Mouse (Mus musculus) left cerebral cortex, postnatal 25 days (tissue): ENCODE results near the gene Ifit3. TPM values are rescaled to one million over a fixed set of nuclear protein-coding genes. Genes with fewer than 3 reads are reported as not detected.
"Not testable (repeated sequence)": the region's sequence is repeated elsewhere in the genome, so short reads cannot be mapped to it uniquely, and the experiment has no call there.

Experiments
- DNase-seq, 2 experiments: peaks; one replicate each; pipeline ENCODE4 v3.0.0; 2022; ENCODE audit warnings: low spot score in 2 of 2, mixed read lengths in 1 of 2
- intact Hi-C: fragments of 180-260 bp; cut with DNase I; formaldehyde crosslinking; loops from one replicate; pipeline ENCODE4 v1.15.1; 2025
- total RNA-seq, 2 experiments: library from RNA; stranded (reverse); gene quantifications; 2 replicates each; pipeline ENCODE4 v1.2.3; 2021

Ifit3 gene
- total RNA-seq: 1 to 10 TPM; 3.7 to 4.5 TPM

DNA sequence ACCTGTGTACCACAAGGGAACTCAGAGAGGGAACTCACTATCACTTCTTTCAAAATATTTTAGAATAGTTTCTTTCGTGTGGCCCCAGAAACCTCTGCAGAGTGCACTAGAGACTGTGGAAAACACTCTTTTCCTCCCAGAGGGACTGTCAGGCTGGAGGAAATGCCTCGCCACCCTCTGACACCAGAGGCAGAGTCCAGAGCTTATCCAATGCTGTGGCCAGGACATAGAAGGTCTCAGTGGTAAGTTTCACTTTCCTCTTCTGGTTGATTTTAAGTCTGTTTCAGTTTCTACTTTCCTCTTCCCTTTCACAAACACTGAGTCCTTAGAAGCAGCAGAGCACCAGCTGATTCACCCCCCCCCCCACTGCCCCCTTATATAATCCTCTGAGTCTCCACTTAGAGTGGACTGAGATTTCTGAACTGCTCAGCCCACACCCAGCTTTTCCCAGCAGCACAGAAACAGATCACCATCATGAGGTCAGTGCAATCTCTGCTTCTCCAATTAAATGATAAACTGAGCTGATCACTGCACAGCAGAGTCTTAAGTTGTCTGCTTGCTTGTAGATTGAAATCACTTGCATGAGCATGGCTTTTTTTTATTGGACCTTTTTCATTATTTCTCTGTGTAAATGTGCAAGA is at the start of gene Ifit3:
Gene Ifit3, plus strand, starts transcription at position 406 of the 641 bp plus-strand sequence.
- intact Hi-C loops: loop anchor here (2.0 kb wide), 1 partner anchor 24 kb away; the partner anchor contains the start of gene Ifit3b
- DNase-seq: peak in 1 of 2 experiments; percentile 19

GRCm38 (mm10) chr19:34539422-34539821 is 43.9 kb upstream of the Ifit3 start:
- DNase-seq: no peak
- intact Hi-C loops: no loop called here

DNA sequence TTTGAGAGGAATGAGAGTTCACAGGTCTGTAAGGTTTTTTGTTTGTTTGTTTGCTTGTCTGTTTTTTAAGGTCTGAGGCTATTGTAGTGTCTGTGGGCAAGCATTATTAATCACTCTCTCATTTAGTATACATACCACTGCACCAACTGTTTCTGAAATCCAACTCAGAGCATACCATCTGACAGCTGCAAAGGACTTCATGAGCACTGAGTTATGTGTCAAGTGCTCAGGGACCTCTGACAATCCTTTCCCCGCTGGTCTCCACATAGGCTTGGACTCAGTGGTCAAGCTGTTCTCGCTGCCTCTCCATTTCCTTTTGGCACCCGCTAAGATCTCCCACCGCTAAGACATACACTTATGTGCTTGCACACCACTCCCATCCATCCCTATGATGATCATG is 37.1 kb upstream of the Ifit3 start:
- no peak for DNase-seq
- intact Hi-C loops: loop anchor here (5.0 kb wide), 1 partner anchor 209 kb away; no protein-coding TSS in a partner anchor

DNA sequence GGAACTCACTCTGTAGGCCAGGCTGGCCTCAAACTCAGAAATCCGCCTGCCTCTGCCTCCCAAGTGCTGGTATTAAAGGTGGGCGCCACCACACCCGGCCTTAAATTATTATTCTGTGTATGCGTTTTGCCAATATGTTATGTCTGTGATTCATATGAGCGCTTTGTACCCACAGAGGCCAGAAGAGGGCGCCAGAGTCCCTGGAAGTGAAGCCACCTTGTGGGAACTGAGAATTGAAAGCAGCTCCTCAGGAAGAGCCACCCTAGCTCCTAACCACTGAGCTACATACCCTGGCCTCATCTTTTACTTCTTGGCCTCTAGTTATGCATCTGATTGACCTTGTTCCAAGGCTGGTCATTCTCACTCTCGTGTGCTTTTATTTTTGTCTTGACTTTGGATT is 35.4 kb upstream of the Ifit3 start:
- peak; percentile 57 to 77 for DNase-seq
- intact Hi-C loops: loop anchor here (1.0 to 5.0 kb wide), 2 partner anchors 89 to 211 kb away; no protein-coding TSS in a partner anchor

- intact Hi-C loops: loop anchor here (2.0 to 5.0 kb wide), 3 partner anchors 49 to 308 kb away; no protein-coding TSS in a partner anchor
- DNase-seq: no peak
Measured at GRCm38 (mm10) chr19:34550205-34550533, 33.2 kb upstream of the Ifit3 start.

DNA sequence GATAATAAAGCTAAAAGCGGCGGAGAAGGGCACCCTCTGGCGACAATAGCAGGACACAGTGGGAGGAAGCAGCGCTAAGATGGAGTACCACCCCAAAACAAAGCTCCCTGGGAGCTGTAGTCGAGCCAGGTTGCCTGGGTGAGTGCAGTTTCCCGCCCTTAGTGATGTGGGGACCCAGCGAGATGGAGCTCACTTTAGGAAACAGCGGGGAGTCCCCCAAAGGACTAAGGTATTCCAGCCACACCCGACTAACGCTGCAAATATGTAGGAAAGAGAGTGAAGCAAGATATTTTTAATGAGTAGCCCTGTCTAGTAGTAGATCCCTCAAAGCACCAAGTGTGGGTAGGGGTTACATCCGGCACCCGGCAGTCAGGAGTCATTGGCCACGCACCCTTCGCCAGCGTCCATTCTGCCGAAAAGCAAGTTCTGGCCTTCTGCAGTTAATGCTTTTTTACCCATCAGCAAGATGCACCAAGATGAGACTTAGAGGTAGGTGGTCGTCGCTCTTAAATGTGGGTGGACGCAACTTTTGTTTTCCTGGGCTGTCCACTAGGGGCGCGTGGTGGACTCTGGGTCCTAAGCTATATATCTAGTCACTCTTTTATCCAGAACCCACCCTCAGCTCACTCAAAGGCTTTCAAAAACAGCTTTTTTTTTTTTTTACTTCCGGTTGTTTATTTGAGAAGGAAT is 32.7 kb upstream of the Ifit3 start, which contains the start of gene Ifit2:
Gene Ifit2, plus strand, starts transcription at position 161 of the 690 bp plus-strand sequence.
- peak; percentile 62 to 83 for DNase-seq
- intact Hi-C loops: loop anchor here (2.0 to 5.0 kb wide), 3 partner anchors 50 to 308 kb away; no protein-coding TSS in a partner anchor

- intact Hi-C loops: loop anchor here (2.0 to 5.0 kb wide), 3 partner anchors 51 to 310 kb away; no protein-coding TSS in a partner anchor
- DNase-seq: no peak
Measured at GRCm38 (mm10) chr19:34551981-34552380, 31.4 kb upstream of the Ifit3 start.

GRCm38 (mm10) chr19:34553021-34553420 is 30.3 kb upstream of the Ifit3 start:
- no peak for DNase-seq
- intact Hi-C loops: loop anchor here (5.0 kb wide), 2 partner anchors 219 to 311 kb away; no protein-coding TSS in a partner anchor

DNA sequence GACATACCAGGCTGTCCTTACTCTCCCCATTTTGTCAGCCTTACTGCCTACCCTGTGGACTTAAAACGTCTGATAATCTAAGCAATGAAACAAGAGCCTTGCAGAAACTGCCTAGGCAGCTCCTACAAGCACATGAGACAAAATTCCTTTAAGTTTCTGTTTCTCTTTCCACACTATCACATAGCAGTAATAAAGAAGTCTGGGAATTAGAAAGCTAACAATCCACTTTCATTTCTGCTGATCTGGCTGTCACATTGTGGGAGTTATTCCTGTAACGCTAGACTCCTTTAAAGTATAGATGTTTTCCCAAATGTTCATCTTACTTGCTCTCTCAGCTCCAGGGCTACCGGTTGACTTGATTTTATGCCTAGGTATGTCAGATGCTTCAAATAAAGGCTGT is 29.8 kb upstream of the Ifit3 start:
- intact Hi-C loops: loop anchor here (5.0 kb wide), 2 partner anchors 219 to 311 kb away; no protein-coding TSS in a partner anchor
- no peak for DNase-seq

DNA sequence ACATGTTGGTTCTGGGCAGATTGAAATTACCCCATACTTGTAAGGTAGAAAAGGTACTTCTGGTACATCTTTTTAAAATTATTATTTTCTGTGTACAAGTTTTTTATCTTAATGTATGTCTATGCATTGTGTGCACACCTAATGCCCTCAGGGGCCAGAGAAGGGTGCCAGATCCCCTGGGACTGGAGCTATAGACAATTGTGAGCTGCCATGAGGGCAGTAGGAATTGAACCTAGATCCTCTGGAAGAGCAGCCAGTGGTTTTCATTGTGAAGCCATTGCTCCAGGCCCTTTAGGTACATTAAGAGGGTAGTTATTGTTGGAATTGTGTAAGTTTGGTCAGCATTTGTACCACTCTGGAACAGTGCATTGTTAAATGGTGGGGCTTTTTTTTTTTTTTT is 29.3 kb upstream of the Ifit3 start:
- DNase-seq: no peak
- intact Hi-C loops: loop anchor here (5.0 kb wide), 2 partner anchors 218 to 312 kb away; no protein-coding TSS in a partner anchor

GRCm38 (mm10) chr19:34556621-34557020 is 26.7 kb upstream of the Ifit3 start:
- no peak for DNase-seq
- intact Hi-C loops: no loop called here

- intact Hi-C loops: no loop called here
- DNase-seq: no peak
Measured at GRCm38 (mm10) chr19:34562556-34562955, 20.8 kb upstream of the Ifit3 start.

DNA sequence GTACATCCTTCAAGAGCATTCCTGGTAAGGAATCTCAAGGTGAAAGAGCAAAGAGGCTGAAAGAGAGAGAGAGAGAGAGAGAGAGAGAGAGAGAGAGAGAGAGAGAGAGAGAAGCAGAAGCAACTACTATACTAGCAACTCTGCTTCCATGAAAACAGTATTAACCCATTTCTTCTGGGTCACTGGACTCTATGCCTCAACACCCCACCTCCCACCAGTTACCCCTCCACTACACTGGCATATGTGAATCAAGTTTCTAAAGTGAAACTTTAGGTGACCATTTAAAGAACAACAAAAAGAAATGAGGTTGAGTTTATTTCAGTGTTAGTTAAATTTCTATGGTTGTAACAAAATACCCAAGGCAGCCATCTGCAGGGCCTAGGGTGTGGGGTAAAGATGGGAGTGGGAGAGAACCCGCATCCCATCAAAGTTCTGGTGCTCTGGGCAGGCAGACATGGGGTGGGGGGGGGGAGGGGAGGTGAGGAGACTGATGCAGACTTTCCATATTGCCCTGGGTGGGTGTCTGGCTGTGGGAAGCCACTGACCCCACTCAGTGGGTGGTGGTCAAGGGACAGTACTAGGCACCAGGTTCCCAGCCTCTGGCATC is 17.1 kb upstream of the Ifit3 start:
- no peak for DNase-seq
- intact Hi-C loops: no loop called here

DNA sequence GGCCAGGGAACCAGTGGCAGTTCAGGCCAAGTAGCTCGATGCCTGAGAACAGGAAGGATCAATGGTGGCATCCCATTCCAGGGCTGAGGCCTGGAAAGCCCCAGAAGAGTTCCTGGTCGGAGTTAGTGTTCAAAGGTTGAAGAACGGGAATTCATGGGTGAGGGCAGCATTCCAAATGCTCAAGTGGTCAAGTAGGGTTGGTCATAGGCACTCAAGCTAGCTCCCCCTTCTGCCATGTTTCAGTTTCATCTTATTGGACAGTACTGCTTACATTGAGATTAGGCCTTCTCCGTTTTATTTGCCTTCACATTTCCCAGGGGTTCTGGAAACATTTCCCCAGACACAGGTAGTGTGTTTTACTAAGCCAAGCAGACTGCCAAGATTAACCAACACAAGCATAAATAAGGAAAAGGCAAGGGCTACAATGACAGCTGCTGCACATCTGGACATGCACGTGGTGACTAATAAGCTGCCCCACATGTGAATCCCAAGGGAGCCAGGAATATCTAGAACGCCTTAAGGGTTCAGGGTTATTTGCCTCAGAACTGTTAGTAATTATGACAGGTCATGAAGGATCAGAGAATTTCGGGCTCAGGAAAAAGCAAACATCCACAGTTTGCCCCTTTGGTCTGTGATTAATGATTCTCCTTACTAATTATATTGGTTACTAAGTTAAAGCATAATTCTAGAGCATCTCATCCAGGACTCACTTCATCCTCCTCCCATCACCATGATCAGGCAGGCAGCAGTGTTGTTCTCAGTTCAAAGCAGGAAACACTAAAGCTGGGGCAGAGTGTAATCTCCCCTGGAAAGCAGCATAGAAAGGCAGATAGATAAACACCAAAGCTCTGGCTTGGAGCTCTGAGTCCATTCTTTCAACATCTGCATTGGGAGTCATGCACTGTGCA is 14.1 kb upstream of the Ifit3 start:
- intact Hi-C loops: no loop called here

DNA sequence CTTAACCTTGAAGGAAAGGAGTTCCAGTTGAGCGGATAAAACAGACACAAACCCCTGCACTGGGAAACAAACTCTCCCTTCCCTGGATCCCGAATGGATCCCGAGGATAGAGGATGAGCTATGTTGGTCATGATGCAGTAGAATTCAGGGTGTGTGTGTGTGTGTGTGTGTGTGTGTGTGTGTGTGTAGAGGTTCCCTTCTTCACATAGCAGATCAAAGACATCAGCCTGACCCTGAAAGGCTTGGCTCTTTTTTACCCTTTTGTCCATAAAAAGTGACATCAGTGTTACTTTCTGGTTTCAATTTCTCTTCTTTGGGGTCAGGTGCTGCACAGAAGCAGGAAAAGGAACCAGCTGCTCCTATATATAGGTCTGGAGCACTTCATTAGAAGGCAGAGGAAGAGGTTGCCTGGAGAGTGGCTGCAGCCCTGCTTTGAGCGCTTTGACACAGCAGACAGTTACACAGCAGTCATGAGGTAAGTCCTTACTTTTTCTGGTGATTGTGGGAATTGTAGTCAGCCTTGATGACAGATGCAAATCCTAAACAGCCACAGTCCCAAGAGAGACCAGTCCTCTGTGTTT is 13.3 kb upstream of the Ifit3 start:
- intact Hi-C loops: no loop called here
- no peak for DNase-seq

More for the DNA sequence above, 14.1 kb upstream of the Ifit3 start:
- DNase-seq: no peak

DNA sequence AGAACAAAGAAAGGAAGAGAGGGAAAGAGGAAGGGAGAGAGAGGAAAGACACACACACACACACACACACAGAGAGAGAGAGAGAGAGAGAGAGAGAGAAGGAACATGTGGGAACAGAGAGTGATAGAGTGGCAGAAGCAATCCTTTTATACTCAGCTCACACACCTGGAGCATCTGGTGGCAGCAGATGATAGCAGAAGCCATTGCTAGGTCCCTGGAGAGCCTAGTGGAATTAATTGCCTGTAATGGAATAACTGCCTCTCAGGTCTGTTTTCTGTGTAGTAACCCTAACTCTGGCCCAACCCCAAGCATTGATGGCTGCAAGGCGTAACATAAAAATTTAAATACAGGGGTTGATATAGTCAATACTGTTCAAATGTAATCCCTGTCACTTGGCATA is 12.3 kb upstream of the Ifit3 start:
- intact Hi-C loops: no loop called here

DNA sequence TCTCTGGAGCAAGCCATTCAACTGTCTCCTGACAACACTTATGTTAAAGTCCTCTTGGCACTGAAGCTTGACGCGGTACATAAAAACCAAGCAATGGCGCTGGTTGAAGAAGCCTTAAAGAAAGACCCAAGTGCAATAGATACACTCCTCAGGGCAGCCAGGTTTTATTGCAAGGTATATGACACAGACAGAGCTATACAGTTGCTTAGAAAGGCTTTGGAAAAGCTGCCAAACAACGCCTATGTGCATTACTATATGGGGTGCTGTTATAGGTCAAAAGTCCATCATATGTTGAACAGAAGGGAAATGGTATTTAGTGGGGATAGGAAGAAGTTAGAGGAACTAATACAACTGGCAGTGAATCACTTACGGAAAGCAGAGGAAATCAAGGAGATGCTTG is 9.7 kb upstream of the Ifit3 start:
- no peak for DNase-seq
- intact Hi-C loops: no loop called here

More for the DNA sequence above, 12.3 kb upstream of the Ifit3 start:
- no peak for DNase-seq

GRCm38 (mm10) chr19:34577121-34577520 is 6.2 kb upstream of the Ifit3 start:
- intact Hi-C loops: no loop called here
- no peak for DNase-seq

DNA sequence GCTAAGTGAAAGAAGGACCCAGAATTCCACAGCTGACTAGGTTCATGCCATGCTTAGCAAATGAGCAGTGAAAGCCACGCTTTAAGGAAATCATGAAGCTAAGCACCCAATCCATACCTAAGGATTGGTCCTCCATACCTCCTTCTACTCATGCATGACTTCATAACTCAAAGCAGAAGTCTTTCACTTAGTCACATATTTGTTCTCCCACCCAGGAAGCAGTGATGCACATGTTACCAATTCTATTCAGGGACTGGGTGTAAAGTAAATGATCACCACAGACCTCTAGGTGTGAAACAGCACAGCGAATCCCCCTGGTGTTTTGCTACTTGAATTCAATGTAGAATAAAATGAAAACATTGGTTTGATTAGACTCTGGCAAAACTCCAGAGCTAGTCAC is 635 bp upstream of the Ifit3 start:
- intact Hi-C loops: loop anchor here (2.0 kb wide), 1 partner anchor 24 kb away; the partner anchor contains the start of gene Ifit3b

More for the DNA sequence above, 635 bp upstream of the Ifit3 start:
- not testable (repeated sequence) for DNase-seq
